Mouse (Mus musculus) splenic B cell, adult 2 months (primary cell): ENCODE results near the gene Tekt1.
A peak's percentile ranks its signal among the peaks of the same experiment; 100 is the strongest.
"Not testable (repeated sequence)": the region's sequence is repeated elsewhere in the genome, so short reads cannot be mapped to it uniquely, and the experiment has no call there.

Experiments
- DNase-seq: peaks from one replicate; pipeline ENCODE4 v3.0.0-alpha.2; 2011; ENCODE audit warnings: low read depth, low spot score
- H3K27me3 ChIP-seq: 2 replicates; pipeline ENCODE4 v1.6.1; 2012; ENCODE audit warnings: mild to moderate bottlenecking, low read length, moderate library complexity, mixed read lengths; ENCODE audit not compliant: control insufficient read depth, poor library complexity, insufficient read depth, severe bottlenecking
- H3K36me3 ChIP-seq: 2 replicates; pipeline ENCODE4 v1.6.1; 2012; ENCODE audit warnings: mild to moderate bottlenecking, low read length, moderate library complexity, mixed read lengths; ENCODE audit not compliant: control insufficient read depth, poor library complexity, insufficient read depth, severe bottlenecking

The Tekt1 gene

GRCm38 (mm10) chr11:72367934-72368674 lies 5.9 kb upstream of the Tekt1 start:
- Histone ChIP-seq H3K36me3 (no peaks in the 10 kb centered on the region), H3K27me3 (no peaks in the 10 kb centered on the region)
- no peak for DNase-seq

GRCm38 (mm10) chr11:72366126-72366525 lies 3.9 kb upstream of the Tekt1 start:
- no peak for DNase-seq
- Histone ChIP-seq H3K27me3 (no peaks in the 10 kb centered on the region), H3K36me3 (no peaks in the 10 kb centered on the region)

GRCm38 (mm10) chr11:72364526-72364925 lies 2.3 kb upstream of the Tekt1 start:
- no peak for DNase-seq
- no peaks in the 10 kb centered on the region for H3K36me3 ChIP-seq
- H3K27me3 ChIP-seq = no peaks in the 10 kb centered on the region

- DNase-seq = no peak
- Histone ChIP-seq H3K36me3 (no peaks in the 10 kb centered on the region), H3K27me3 (no peaks in the 10 kb centered on the region)
These were observed 1.4 kb upstream of the Tekt1 start for GRCm38 (mm10) chr11:72363523-72364240.

GRCm38 (mm10) chr11:72361385-72362346 lies 576 bp downstream of the Tekt1 start:
- Histone ChIP-seq H3K36me3 (no peaks in the 10 kb centered on the region), H3K27me3 (no peaks in the 10 kb centered on the region)
- peak; percentile 62 for DNase-seq

- DNase-seq = peak; percentile 83
- H3K36me3 ChIP-seq = no peaks in the 10 kb centered on the region
- no peaks in the 10 kb centered on the region for H3K27me3 ChIP-seq
These were observed 7.1 kb downstream of the Tekt1 start for GRCm38 (mm10) chr11:72354971-72355728.

- Histone ChIP-seq H3K36me3 (no peaks in the 10 kb centered on the region), H3K27me3 (no peaks in the 10 kb centered on the region)
- no peak for DNase-seq
These were observed 9.1 kb downstream of the Tekt1 start for GRCm38 (mm10) chr11:72353186-72353585.

- DNase-seq = no peak
- H3K27me3 ChIP-seq = no peaks in the 10 kb centered on the region
- H3K36me3 ChIP-seq = no peaks in the 10 kb centered on the region
These were observed 10.0 kb downstream of the Tekt1 start for GRCm38 (mm10) chr11:72352272-72352671.

- no peak for DNase-seq
- Histone ChIP-seq H3K27me3 (no peaks in the 10 kb centered on the region), H3K36me3 (no peaks in the 10 kb centered on the region)
These were observed 12.6 kb downstream of the Tekt1 start for GRCm38 (mm10) chr11:72349652-72350051.

- DNase-seq = no peak
- Histone ChIP-seq H3K27me3 (no peaks in the 10 kb centered on the region), H3K36me3 (no peaks in the 10 kb centered on the region)
These were observed 13.2 kb downstream of the Tekt1 start for GRCm38 (mm10) chr11:72349016-72349415.

- no peaks in the 10 kb centered on the region for H3K36me3 ChIP-seq
- no peak for DNase-seq
- H3K27me3 ChIP-seq = no peaks in the 10 kb centered on the region
These were observed 13.7 kb downstream of the Tekt1 start for GRCm38 (mm10) chr11:72348563-72348962.

GRCm38 (mm10) chr11:72344486-72344885 lies 17.8 kb downstream of the Tekt1 start:
- no peak for DNase-seq
- Histone ChIP-seq H3K27me3 (no peaks in the 10 kb centered on the region), H3K36me3 (no peaks in the 10 kb centered on the region)

- Histone ChIP-seq H3K27me3 (no peaks in the 10 kb centered on the region), H3K36me3 (no peaks in the 10 kb centered on the region)
- peak; percentile 57 for DNase-seq
These were observed 18.3 kb downstream of the Tekt1 start for GRCm38 (mm10) chr11:72343904-72344303.

GRCm38 (mm10) chr11:72343238-72343625 lies 19.0 kb downstream of the Tekt1 start:
- not testable (repeated sequence) for DNase-seq

More at GRCm38 (mm10) chr11:72343238-72343625, 19.0 kb downstream of the Tekt1 start:
- H3K27me3 ChIP-seq, H3K36me3 ChIP-seq: not testable (repeated sequence)
